Mouse (Mus musculus) hindbrain, embryonic 11.5 days (tissue): Measurements from ENCODE around the gene Swap70. TPM values are rescaled to one million over a fixed set of nuclear protein-coding genes. Genes with fewer than 3 reads are reported as not detected.

ENCODE experiments used
- ATAC-seq: fragments of 200-750 bp; cut with Nextera tagmentation; 2 replicates; pipeline ENCODE4 v1.8.0; 2017; ENCODE audit warnings: mild to moderate bottlenecking, moderate TSS enrichment, moderate library complexity; ENCODE audit not compliant: low FRiP score
- DNase-seq: peaks from one replicate; pipeline ENCODE4 v3.0.0-alpha.2; 2015; ENCODE audit warnings: low spot score
- H3K27ac ChIP-seq: fragments of 300-500 bp; sonication (generic); 2 replicates; pipeline ENCODE4 v1.5.1; 2014; ENCODE audit warnings: mild to moderate bottlenecking, low read depth, low read length
- H3K27me3 ChIP-seq: fragments of 300-500 bp; sonication (generic); 2 replicates; pipeline ENCODE4 v1.6.1; 2014; ENCODE audit warnings: mild to moderate bottlenecking, low read length, moderate library complexity, mixed read lengths; ENCODE audit not compliant: control insufficient read depth, insufficient read depth
- H3K36me3 ChIP-seq: fragments of 300-500 bp; sonication (generic); 2 replicates; pipeline ENCODE4 v1.6.1; 2014; ENCODE audit warnings: mild to moderate bottlenecking, low read length, moderate library complexity, mixed read lengths; ENCODE audit not compliant: control insufficient read depth, insufficient read depth
- H3K4me1 ChIP-seq: fragments of 300-500 bp; sonication (generic); replicated peaks from 2 replicates; pipeline ENCODE4 v1.6.1; 2014; ENCODE audit warnings: low read length, mixed read lengths; ENCODE audit not compliant: control insufficient read depth, insufficient read depth
- H3K4me2 ChIP-seq: fragments of 300-500 bp; sonication (generic); replicated peaks from 2 replicates; pipeline ENCODE4 v1.6.1; 2014; ENCODE audit warnings: mild to moderate bottlenecking, low read depth, low read length
- H3K4me3 ChIP-seq: fragments of 300-500 bp; sonication (generic); 2 replicates; pipeline ENCODE4 v1.5.1; 2014; ENCODE audit warnings: low read depth, low read length
- H3K9ac ChIP-seq: fragments of 300-500 bp; sonication (generic); 2 replicates; pipeline ENCODE4 v1.6.1; 2014; ENCODE audit warnings: low read depth, low read length
- H3K9me3 ChIP-seq: fragments of 300-500 bp; sonication (generic); 2 replicates; pipeline ENCODE4 v1.6.1; 2016; ENCODE audit warnings: low read length; ENCODE audit not compliant: control insufficient read depth
- WGBS: fragments of 180-500 bp; shearing (Covaris S2); extraction: QIAGEN DNeasy Blood & Tissue Kit; methylation state at CpG from one replicate; pipeline ENCODE4 v1.1.7; 2014; 5-methylcytosine and 5-hydroxymethylcytosine counted together
- polyA plus RNA-seq: library from polyadenylated mRNA; unstranded; fragments of >200 nt; fragmentation: Nextera tagmentation; extraction: Ambion mirVana; gene quantifications from 2 replicates; pipeline ENCODE4 v1.2.1, GENCODE M21; 2014

The Swap70 gene
- polyA plus RNA-seq, 1 experiment from 2014 or later = 15.6 TPM

- 89% methylated on average over 4 of the region's 4 CpGs for WGBS
- no peak for ATAC-seq
These were observed 17.3 kb upstream of the Swap70 start for GRCm38 (mm10) chr7:110204208-110204607.

GRCm38 (mm10) chr7:110208341-110208740 is 13.2 kb upstream of the Swap70 start:
- H3K9ac ChIP-seq = no peak overlapping the region
- DNase-seq (no peak), ATAC-seq (no peak)
- H3K36me3 ChIP-seq = no peaks in the 10 kb centered on the region
- no peak overlapping the region for H3K4me2 ChIP-seq
- H3K9me3 ChIP-seq = no peaks in the 10 kb centered on the region
- WGBS = 90% methylated on average over 6 of the region's 6 CpGs
- no peaks in the 10 kb centered on the region for H3K27me3 ChIP-seq
- no peaks in the 10 kb centered on the region for H3K4me1 ChIP-seq
- H3K27ac ChIP-seq = no peak overlapping the region
- no peak overlapping the region for H3K4me3 ChIP-seq

More at GRCm38 (mm10) chr7:110204208-110204607, 17.3 kb upstream of the Swap70 start:
- no peak overlapping the region for H3K4me3 ChIP-seq
- H3K27me3 ChIP-seq = no peaks in the 10 kb centered on the region
- H3K4me2 ChIP-seq = no peak overlapping the region
- H3K36me3 ChIP-seq = no peaks in the 10 kb centered on the region
- no peaks in the 10 kb centered on the region for H3K9me3 ChIP-seq
- no peak for DNase-seq
- H3K27ac ChIP-seq = no peak overlapping the region
- no peaks in the 10 kb centered on the region for H3K4me1 ChIP-seq
- no peak overlapping the region for H3K9ac ChIP-seq

- H3K9me3 ChIP-seq = no peaks in the 10 kb centered on the region
- H3K4me2 ChIP-seq = no peak overlapping the region
- no peak overlapping the region for H3K9ac ChIP-seq
- 90% methylated on average over 6 of the region's 6 CpGs for WGBS
- ATAC-seq (no peak), DNase-seq (no peak)
- H3K4me3 ChIP-seq = no peak overlapping the region
- H3K27ac ChIP-seq = no peak overlapping the region
- H3K4me1 ChIP-seq = no peaks in the 10 kb centered on the region
- no peaks in the 10 kb centered on the region for H3K36me3 ChIP-seq
- H3K27me3 ChIP-seq = no peaks in the 10 kb centered on the region
These were observed 12.1 kb upstream of the Swap70 start for GRCm38 (mm10) chr7:110209422-110209821.

GRCm38 (mm10) chr7:110211025-110211424 is 10.5 kb upstream of the Swap70 start:
- 81% methylated on average over 3 of the region's 3 CpGs for WGBS
- Histone ChIP-seq H3K4me3 (no peak overlapping the region), H3K36me3 (no peaks in the 10 kb centered on the region), H3K4me2 (no peak overlapping the region), H3K4me1 (no peaks in the 10 kb centered on the region), H3K27ac (no peak overlapping the region), H3K9ac (no peak overlapping the region), H3K9me3 (no peaks in the 10 kb centered on the region), H3K27me3 (no peaks in the 10 kb centered on the region)
- no peak for DNase-seq
- no peak for ATAC-seq

GRCm38 (mm10) chr7:110214882-110215281 is 6.6 kb upstream of the Swap70 start:
- no peaks in the 10 kb centered on the region for H3K36me3 ChIP-seq
- ATAC-seq (no peak), DNase-seq (no peak)
- WGBS = 83% methylated on average over 3 of the region's 3 CpGs
- H3K4me2 ChIP-seq = no peak overlapping the region
- no peak overlapping the region for H3K27ac ChIP-seq
- H3K4me3 ChIP-seq = no peak overlapping the region
- H3K4me1 ChIP-seq = no peaks in the 10 kb centered on the region
- no peaks in the 10 kb centered on the region for H3K27me3 ChIP-seq
- no peak overlapping the region for H3K9ac ChIP-seq
- no peaks in the 10 kb centered on the region for H3K9me3 ChIP-seq

GRCm38 (mm10) chr7:110221051-110221585 is 393 bp upstream of the Swap70 start:
- H3K27ac ChIP-seq = no peak overlapping the region
- peak overlapping the region; percentile 71 for H3K4me3 ChIP-seq
- DNase-seq = no peak
- WGBS = 15% methylated on average over 8 of the region's 8 CpGs
- H3K27me3 ChIP-seq = no peaks in the 10 kb centered on the region
- H3K36me3 ChIP-seq = peaks cover 3% of the 10 kb centered on the region; the same call in 1 of the 2 replicates
- no peaks in the 10 kb centered on the region for H3K4me1 ChIP-seq
- H3K9ac ChIP-seq = peak overlapping the region; percentile 76; the same call in 1 of the 2 replicates
- H3K4me2 ChIP-seq = peak overlapping the region; percentile 74
- H3K9me3 ChIP-seq = no peaks in the 10 kb centered on the region
- ATAC-seq = peak; percentile 34

- no peak for DNase-seq
- ATAC-seq = no peak
- Histone ChIP-seq H3K27me3 (no peaks in the 10 kb centered on the region), H3K4me1 (no peaks in the 10 kb centered on the region), H3K27ac (no peak overlapping the region), H3K9me3 (no peaks in the 10 kb centered on the region), H3K9ac (no peak overlapping the region), H3K4me3 (peak overlapping the region; percentile 71; the same call in 1 of the 2 replicates), H3K4me2 (peak overlapping the region; percentile 74; the same call in 1 of the 2 replicates), H3K36me3 (peaks cover 3% of the 10 kb centered on the region; the same call in 1 of the 2 replicates)
- 23% methylated on average over 12 of the region's 12 CpGs for WGBS
These were observed 1.2 kb downstream of the Swap70 start for GRCm38 (mm10) chr7:110222583-110223182.

- H3K4me2 ChIP-seq = no peak overlapping the region
- no peak overlapping the region for H3K4me3 ChIP-seq
- ATAC-seq (no peak), DNase-seq (no peak)
- H3K4me1 ChIP-seq = no peaks in the 10 kb centered on the region
- peaks cover 3% of the 10 kb centered on the region; the same call in 1 of the 2 replicates for H3K36me3 ChIP-seq
- WGBS = 78% methylated on average over 2 of the region's 2 CpGs
- H3K9ac ChIP-seq = no peak overlapping the region
- no peaks in the 10 kb centered on the region for H3K27me3 ChIP-seq
- no peak overlapping the region for H3K27ac ChIP-seq
- H3K9me3 ChIP-seq = no peaks in the 10 kb centered on the region
These were observed 2.4 kb downstream of the Swap70 start for GRCm38 (mm10) chr7:110223727-110224510.
